Mouse (Mus musculus) liver, embryonic 11.5 days (tissue): Measurements from ENCODE around the gene Igflr1. TPM values are rescaled to one million over a fixed set of nuclear protein-coding genes. Genes with fewer than 3 reads are reported as not detected.

ENCODE experiments used
- ATAC-seq: fragments of 200-750 bp; cut with Nextera tagmentation; replicated peaks from 2 replicates; pipeline ENCODE4 v1.8.0; 2017; ENCODE audit warnings: moderate number of reproducible peaks, mild to moderate bottlenecking, moderate TSS enrichment, moderate library complexity; ENCODE audit not compliant: low FRiP score
- DNase-seq: peaks from one replicate; pipeline ENCODE4 v3.0.0-alpha.2; 2017; ENCODE audit warnings: low spot score
- H3K27ac ChIP-seq: fragments of 300-500 bp; sonication (generic); 2 replicates; pipeline ENCODE4 v1.5.1; 2014; ENCODE audit warnings: mild to moderate bottlenecking, low read depth, low read length, control low read depth
- H3K27me3 ChIP-seq: fragments of 300-500 bp; sonication (generic); replicated peaks from 2 replicates; pipeline ENCODE4 v1.6.1; 2014; ENCODE audit warnings: low read length, mixed read lengths; ENCODE audit not compliant: control insufficient read depth, insufficient read depth
- H3K36me3 ChIP-seq: fragments of 300-500 bp; sonication (generic); 2 replicates; pipeline ENCODE4 v1.6.1; 2014; ENCODE audit warnings: mild to moderate bottlenecking, low read length, moderate library complexity, mixed read lengths; ENCODE audit not compliant: control insufficient read depth, insufficient read depth
- H3K4me1 ChIP-seq: fragments of 300-500 bp; sonication (generic); replicated peaks from 2 replicates; pipeline ENCODE4 v1.6.1; 2014; ENCODE audit warnings: low read length, mixed read lengths; ENCODE audit not compliant: control insufficient read depth, insufficient read depth
- H3K4me2 ChIP-seq: fragments of 300-500 bp; sonication (generic); 2 replicates; pipeline ENCODE4 v1.6.1; 2014; ENCODE audit warnings: mild to moderate bottlenecking, control low read depth, moderate library complexity
- H3K4me3 ChIP-seq: fragments of 300-500 bp; sonication (generic); 2 replicates; pipeline ENCODE4 v1.5.1; 2014; ENCODE audit warnings: low read depth, low read length, control low read depth
- H3K9ac ChIP-seq: fragments of 300-500 bp; sonication (generic); 2 replicates; pipeline ENCODE4 v1.6.1; 2014; ENCODE audit warnings: low read depth, low read length, control low read depth
- H3K9me3 ChIP-seq: fragments of 300-500 bp; sonication (generic); 2 replicates; pipeline ENCODE4 v1.6.1; 2016; ENCODE audit warnings: low read length, inconsistent platforms, mixed read lengths; ENCODE audit not compliant: control insufficient read depth
- WGBS: fragments of 180-500 bp; shearing (Covaris S2); extraction: QIAGEN DNeasy Blood & Tissue Kit; methylation state at CpG from one replicate; pipeline ENCODE4 v1.1.7; 2014; 5-methylcytosine and 5-hydroxymethylcytosine counted together
- polyA plus RNA-seq: library from polyadenylated mRNA; unstranded; fragments of >200 nt; fragmentation: Nextera tagmentation; extraction: Ambion mirVana; gene quantifications from 2 replicates; pipeline ENCODE4 v1.2.1, GENCODE M21; 2014

Gene Igflr1
- polyA plus RNA-seq, 1 experiment from 2014 or later = 3.7 TPM

- Histone ChIP-seq H3K9ac (peak overlapping the region; percentile 99), H3K9me3 (no peaks in the 10 kb centered on the region), H3K27me3 (no peaks in the 10 kb centered on the region), H3K4me2 (peak overlapping the region; percentile 63), H3K36me3 (peaks cover 16% of the 10 kb centered on the region; the same call in 1 of the 2 replicates), H3K4me1 (peaks cover 11% of the 10 kb centered on the region), H3K27ac (peak overlapping the region; percentile 91), H3K4me3 (peak overlapping the region; percentile 96)
- 32% methylated on average over 39 of the region's 40 CpGs for WGBS
- ATAC-seq (peak; percentile 54), DNase-seq (peak; percentile 84)
Observed at GRCm38 (mm10) chr7:30589435-30590301, 24.4 kb downstream of the Igflr1 start.

GRCm38 (mm10) chr7:30590927-30591604 lies 25.8 kb downstream of the Igflr1 start:
- H3K27ac ChIP-seq = no peak overlapping the region
- H3K4me1 ChIP-seq = peaks cover 11% of the 10 kb centered on the region
- 82% methylated on average over 9 of the region's 9 CpGs for WGBS
- no peaks in the 10 kb centered on the region for H3K27me3 ChIP-seq
- no peak overlapping the region for H3K4me2 ChIP-seq
- H3K9ac ChIP-seq = no peak overlapping the region
- no peak overlapping the region for H3K4me3 ChIP-seq
- no peaks in the 10 kb centered on the region for H3K9me3 ChIP-seq
- DNase-seq (no peak), ATAC-seq (no peak)
- peaks cover 8% of the 10 kb centered on the region; the same call in 1 of the 2 replicates for H3K36me3 ChIP-seq

GRCm38 (mm10) chr7:30591605-30591951 lies 26.4 kb downstream of the Igflr1 start:
- Histone ChIP-seq H3K36me3 (peaks cover 5% of the 10 kb centered on the region; the same call in 1 of the 2 replicates), H3K9ac (no peak overlapping the region), H3K4me1 (peaks cover 11% of the 10 kb centered on the region), H3K27me3 (no peaks in the 10 kb centered on the region), H3K27ac (no peak overlapping the region), H3K4me2 (no peak overlapping the region), H3K4me3 (no peak overlapping the region), H3K9me3 (no peaks in the 10 kb centered on the region)
- DNase-seq (no peak), ATAC-seq (no peak)
- 64% methylated on average over 4 of the region's 4 CpGs for WGBS

- H3K9me3 ChIP-seq = no peaks in the 10 kb centered on the region
- H3K9ac ChIP-seq = no peak overlapping the region
- WGBS = 48% methylated on average over 5 of the region's 5 CpGs
- no peaks in the 10 kb centered on the region for H3K27me3 ChIP-seq
- H3K36me3 ChIP-seq = no peaks in the 10 kb centered on the region
- H3K4me2 ChIP-seq = no peak overlapping the region
- no peak for DNase-seq
- H3K4me1 ChIP-seq = peaks cover 6% of the 10 kb centered on the region
- no peak overlapping the region for H3K4me3 ChIP-seq
- no peak for ATAC-seq
- H3K27ac ChIP-seq = no peak overlapping the region
Observed at GRCm38 (mm10) chr7:30592772-30593423, 27.7 kb downstream of the Igflr1 start.

- Histone ChIP-seq H3K4me1 (peaks cover 6% of the 10 kb centered on the region), H3K27ac (no peak overlapping the region), H3K9ac (no peak overlapping the region), H3K27me3 (no peaks in the 10 kb centered on the region), H3K9me3 (no peaks in the 10 kb centered on the region), H3K4me3 (no peak overlapping the region), H3K36me3 (no peaks in the 10 kb centered on the region), H3K4me2 (no peak overlapping the region)
- DNase-seq = no peak
- 63% methylated on average over 10 of the region's 10 CpGs for WGBS
- ATAC-seq = no peak
Observed at GRCm38 (mm10) chr7:30593579-30594509, 28.6 kb downstream of the Igflr1 start.

- H3K27ac ChIP-seq = no peak overlapping the region
- no peak for ATAC-seq
Observed at GRCm38 (mm10) chr7:30594510-30595024, 29.3 kb downstream of the Igflr1 start.

GRCm38 (mm10) chr7:30596093-30596492 lies 30.9 kb downstream of the Igflr1 start:
- 76% methylated on average over 5 of the region's 5 CpGs for WGBS
- DNase-seq (no peak), ATAC-seq (no peak)

More at GRCm38 (mm10) chr7:30594510-30595024, 29.3 kb downstream of the Igflr1 start:
- no peak overlapping the region for H3K4me3 ChIP-seq
- H3K4me1 ChIP-seq = peaks cover 7% of the 10 kb centered on the region
- WGBS = 66% methylated on average over 3 of the region's 4 CpGs
- no peak for DNase-seq
- H3K9me3 ChIP-seq = no peaks in the 10 kb centered on the region
- H3K27me3 ChIP-seq = no peaks in the 10 kb centered on the region
- H3K9ac ChIP-seq = no peak overlapping the region
- H3K4me2 ChIP-seq = no peak overlapping the region
- no peaks in the 10 kb centered on the region for H3K36me3 ChIP-seq

GRCm38 (mm10) chr7:30596811-30597210 lies 31.6 kb downstream of the Igflr1 start:
- no peaks in the 10 kb centered on the region for H3K27me3 ChIP-seq
- H3K4me2 ChIP-seq = no peak overlapping the region
- no peak for DNase-seq
- H3K9me3 ChIP-seq = no peaks in the 10 kb centered on the region
- H3K4me3 ChIP-seq = no peak overlapping the region
- H3K27ac ChIP-seq = no peak overlapping the region
- no peak overlapping the region for H3K9ac ChIP-seq
- H3K4me1 ChIP-seq = 0 out of 2 replicates have a peak, but pooled peaks cover 4% of the 10 kb centered on the region
- WGBS = 80% methylated on average over 5 of the region's 5 CpGs
- no peaks in the 10 kb centered on the region for H3K36me3 ChIP-seq
- no peak for ATAC-seq

More at GRCm38 (mm10) chr7:30596093-30596492, 30.9 kb downstream of the Igflr1 start:
- Histone ChIP-seq H3K4me2 (no peak overlapping the region), H3K4me1 (0 out of 2 replicates have a peak, but pooled peaks cover 4% of the 10 kb centered on the region), H3K9ac (no peak overlapping the region), H3K27me3 (no peaks in the 10 kb centered on the region), H3K36me3 (no peaks in the 10 kb centered on the region), H3K9me3 (no peaks in the 10 kb centered on the region), H3K27ac (no peak overlapping the region), H3K4me3 (no peak overlapping the region)
